Mouse (Mus musculus) kidney, adult 2 months (tissue): ENCODE data around the gene Gpc5.

Experiments
- CTCF ChIP-seq: fragments of 200-500 bp; conservative IDR thresholded peaks from 2 replicates; pipeline ENCODE4 v1.5.1; 2011; ENCODE audit warnings: low read depth, mild to moderate bottlenecking, control low read depth, low read length, moderate library complexity, mixed read lengths; ENCODE audit not compliant: insufficient read depth, insufficient read length
- POLR2A ChIP-seq: fragments of 200-500 bp; IDR thresholded peaks from one replicate; pipeline ENCODE4 v1.6.1; 2011; ENCODE audit warnings: low read depth, low read length, control low read depth

DNA sequence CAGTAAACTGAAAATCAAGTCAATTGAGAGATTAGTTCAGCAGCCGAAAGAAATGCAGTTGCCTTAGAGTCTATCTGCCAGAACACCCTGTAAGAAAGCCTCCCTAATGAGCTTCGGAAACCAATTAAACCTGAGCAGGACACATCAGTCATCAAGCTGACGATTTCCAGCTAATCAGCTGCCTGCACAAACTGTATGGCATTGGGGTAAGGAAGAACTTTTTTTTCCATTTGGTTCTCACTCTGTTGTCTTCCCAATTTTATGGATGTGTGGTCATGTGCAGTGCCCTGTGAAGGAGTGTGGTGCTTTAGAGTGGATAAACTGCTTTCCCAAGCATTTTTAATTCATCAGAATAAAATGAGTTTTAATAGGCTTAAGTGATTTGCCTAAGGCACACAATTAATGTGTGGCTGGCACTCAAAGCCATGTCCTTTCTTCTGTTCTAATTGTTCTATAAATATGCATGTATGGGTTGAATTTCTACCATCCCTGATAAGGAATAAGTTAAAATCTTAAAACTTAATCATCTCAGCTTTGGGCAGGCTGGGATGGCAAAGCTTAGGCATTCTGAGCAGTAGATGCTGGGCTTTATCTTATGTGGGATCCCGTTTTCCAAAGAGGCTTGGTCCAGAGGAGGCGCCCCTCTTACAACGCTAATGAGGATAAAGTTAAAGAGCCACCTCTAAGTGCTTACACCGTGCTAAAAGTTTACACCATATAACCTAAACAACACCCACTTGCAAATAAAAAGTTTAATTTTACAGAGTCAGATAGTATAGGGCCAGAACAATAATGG lies 687.6 kb downstream of the Gpc5 start:
- TF ChIP-seq CTCF: no peak
- no peak for TF ChIP-seq POLR2A
